Mouse (Mus musculus): ENCODE data around the gene 1190002N15Rik.

1190002N15Rik gene

GRCm38 (mm10) chr9:94529146-94529746 lies 8.6 kb downstream of the 1190002N15Rik start:
- no peak for DNase-seq

- DNase-seq, result no peak
Measured at GRCm38 (mm10) chr9:94526473-94526872, 11.4 kb downstream of the 1190002N15Rik start.

- no peak for DNase-seq
Measured at GRCm38 (mm10) chr9:94512246-94512645, 25.6 kb downstream of the 1190002N15Rik start.

GRCm38 (mm10) chr9:94511139-94511538 lies 26.7 kb downstream of the 1190002N15Rik start:
- no peak for DNase-seq

GRCm38 (mm10) chr9:94506980-94507379 lies 30.9 kb downstream of the 1190002N15Rik start:
- DNase-seq, result no peak

GRCm38 (mm10) chr9:94491467-94491866 lies 46.4 kb downstream of the 1190002N15Rik start:
- DNase-seq, result no peak

GRCm38 (mm10) chr9:94487976-94488375 lies 49.9 kb downstream of the 1190002N15Rik start:
- no peak for DNase-seq

GRCm38 (mm10) chr9:94483291-94483879 lies 54.5 kb downstream of the 1190002N15Rik start:
- DNase-seq, result no peak

GRCm38 (mm10) chr9:94482215-94482975 lies 55.5 kb downstream of the 1190002N15Rik start:
- no peak for DNase-seq

- no peak for DNase-seq
Measured at GRCm38 (mm10) chr9:94481057-94481456, 56.8 kb downstream of the 1190002N15Rik start.

GRCm38 (mm10) chr9:94479382-94479781 lies 58.5 kb downstream of the 1190002N15Rik start:
- no peak for DNase-seq

- no peak for DNase-seq
Measured at GRCm38 (mm10) chr9:94478954-94479353, 58.9 kb downstream of the 1190002N15Rik start.

- no peak for DNase-seq
Measured at GRCm38 (mm10) chr9:94475973-94476372, 61.9 kb downstream of the 1190002N15Rik start.

GRCm38 (mm10) chr9:94473898-94474297 lies 64.0 kb downstream of the 1190002N15Rik start:
- DNase-seq, result no peak

GRCm38 (mm10) chr9:94472963-94473582 lies 64.8 kb downstream of the 1190002N15Rik start:
- no peak for DNase-seq

GRCm38 (mm10) chr9:94471485-94471884 lies 66.4 kb downstream of the 1190002N15Rik start:
- DNase-seq, result no peak
